Mouse (Mus musculus) lung, adult 2 months (tissue): ENCODE data around the gene Axin1.
"Not testable (repeated sequence)": the region's sequence is repeated elsewhere in the genome, so short reads cannot be mapped to it uniquely, and the experiment has no call there.

Experiments used
- CTCF ChIP-seq: fragments of 200-500 bp; IDR thresholded peaks from 2 replicates; pipeline ENCODE4 v1.5.1; 2011; ENCODE audit warnings: mild to moderate bottlenecking, low read length, control low read depth; ENCODE audit not compliant: insufficient read depth
- POLR2A ChIP-seq: fragments of 200-500 bp; IDR thresholded peaks from 2 replicates; pipeline ENCODE4 v1.6.1; 2011; ENCODE audit warnings: low read depth, mild to moderate bottlenecking, control low read depth, low read length, borderline replicate concordance; ENCODE audit errors: extremely low read depth

- TF ChIP-seq CTCF, POLR2A: not testable (repeated sequence)
Observed at GRCm38 (mm10) chr17:26191486-26191885, 53.0 kb downstream of the Axin1 start.
